Mouse (Mus musculus) lung, postnatal 36 days (tissue): ENCODE measurements around the gene Esyt3.

Source experiments
- DNase-seq: peaks from one replicate; pipeline ENCODE4 v3.0.0; 2022; ENCODE audit warnings: mixed read lengths

Gene Esyt3

DNA sequence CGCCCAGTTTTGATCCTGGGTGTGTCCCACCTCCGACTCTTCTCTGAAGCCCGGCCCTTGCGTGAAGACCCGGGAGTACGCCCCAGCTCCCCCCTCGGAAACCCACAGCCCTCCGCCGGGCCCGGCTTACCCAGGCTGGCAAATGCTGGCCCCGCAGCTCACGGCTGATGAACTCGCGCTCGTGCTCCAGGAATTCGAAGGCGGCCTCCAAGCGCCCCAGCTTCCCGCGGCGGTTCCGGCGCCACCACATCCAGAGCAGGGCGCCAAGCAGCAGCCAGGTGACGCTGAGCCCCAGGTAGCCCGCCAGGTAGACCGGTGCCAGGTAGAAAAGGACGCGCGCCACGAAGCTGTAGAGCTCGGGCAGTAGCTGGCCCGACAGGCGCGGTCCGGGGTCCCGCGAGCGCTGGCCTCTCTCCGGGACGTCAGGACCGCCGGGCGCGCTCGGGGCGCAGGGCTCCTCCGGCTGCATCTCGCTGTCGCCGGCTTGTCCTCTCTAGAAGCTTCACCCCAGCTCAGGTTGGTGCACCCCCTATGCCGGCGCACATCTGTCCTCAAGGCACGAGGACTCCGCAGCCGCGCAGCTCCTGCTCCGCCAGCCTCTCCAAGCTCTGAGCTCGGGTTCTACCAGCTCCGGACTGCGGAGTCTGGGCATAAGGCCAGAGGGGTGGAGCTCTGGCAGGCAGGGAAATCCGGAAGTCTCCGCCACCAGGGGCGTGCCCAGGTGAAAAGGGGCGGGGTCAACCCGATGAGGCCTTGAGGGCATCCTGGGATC is at the start of gene Esyt3:
Esyt3 (minus strand) TSS at position 637 of the 772 bp plus-strand sequence.
- peak; percentile 70 for DNase-seq

DNA sequence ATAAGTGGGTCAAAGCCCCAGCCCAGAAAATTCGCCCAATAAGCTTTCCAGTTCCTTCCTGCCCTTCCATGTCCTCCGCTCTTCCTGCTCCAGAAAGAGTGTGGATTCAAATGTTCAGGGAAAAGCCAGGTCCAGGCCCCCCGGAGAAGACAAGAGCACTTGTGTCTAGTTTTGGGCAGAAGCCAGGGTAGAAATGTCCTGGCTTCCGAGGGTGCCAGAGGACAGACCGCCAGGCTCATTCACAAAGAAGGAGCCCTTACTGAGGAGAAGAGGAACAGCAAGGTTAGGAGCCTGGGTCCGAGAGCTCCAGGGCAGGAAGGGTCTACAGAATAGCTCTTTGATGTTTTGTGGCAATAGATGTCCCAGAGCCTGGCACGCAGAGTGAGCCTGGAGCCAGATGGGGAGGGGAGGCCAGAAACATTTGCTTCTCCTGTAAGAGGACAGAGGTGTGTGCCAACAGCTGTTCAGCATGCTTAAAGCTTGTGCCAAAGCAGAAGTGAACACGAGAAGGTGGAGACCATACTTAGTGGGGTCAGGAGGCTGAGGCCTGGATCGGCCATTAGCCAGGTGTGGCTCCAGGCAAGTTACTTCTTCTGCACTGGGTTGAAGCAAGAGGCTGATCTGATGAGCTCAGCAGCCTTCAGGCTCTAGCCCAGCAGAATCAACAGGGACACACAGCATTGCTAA is 43.1 kb upstream of the Esyt3 start:
- DNase-seq: no peak

DNA sequence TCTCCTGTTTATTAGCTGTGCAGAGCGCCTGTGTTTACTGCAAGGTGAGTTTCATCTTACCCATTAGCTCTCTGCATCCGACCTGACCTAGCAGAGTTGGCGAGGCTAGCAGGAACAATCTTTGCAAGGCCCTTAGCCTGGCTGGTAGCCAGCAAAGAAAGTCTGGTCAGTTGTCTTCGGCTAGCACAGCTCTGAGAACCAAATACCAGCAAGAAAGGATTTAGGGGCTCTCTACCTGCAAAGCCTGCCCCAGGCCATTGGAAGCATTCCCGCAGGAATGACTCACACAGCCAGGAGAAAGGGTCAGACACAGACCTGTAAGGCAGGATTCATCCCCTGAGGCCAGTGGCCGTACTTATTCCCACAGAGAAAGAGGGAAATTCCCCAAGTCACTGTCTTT is 42.4 kb upstream of the Esyt3 start:
- no peak for DNase-seq

DNA sequence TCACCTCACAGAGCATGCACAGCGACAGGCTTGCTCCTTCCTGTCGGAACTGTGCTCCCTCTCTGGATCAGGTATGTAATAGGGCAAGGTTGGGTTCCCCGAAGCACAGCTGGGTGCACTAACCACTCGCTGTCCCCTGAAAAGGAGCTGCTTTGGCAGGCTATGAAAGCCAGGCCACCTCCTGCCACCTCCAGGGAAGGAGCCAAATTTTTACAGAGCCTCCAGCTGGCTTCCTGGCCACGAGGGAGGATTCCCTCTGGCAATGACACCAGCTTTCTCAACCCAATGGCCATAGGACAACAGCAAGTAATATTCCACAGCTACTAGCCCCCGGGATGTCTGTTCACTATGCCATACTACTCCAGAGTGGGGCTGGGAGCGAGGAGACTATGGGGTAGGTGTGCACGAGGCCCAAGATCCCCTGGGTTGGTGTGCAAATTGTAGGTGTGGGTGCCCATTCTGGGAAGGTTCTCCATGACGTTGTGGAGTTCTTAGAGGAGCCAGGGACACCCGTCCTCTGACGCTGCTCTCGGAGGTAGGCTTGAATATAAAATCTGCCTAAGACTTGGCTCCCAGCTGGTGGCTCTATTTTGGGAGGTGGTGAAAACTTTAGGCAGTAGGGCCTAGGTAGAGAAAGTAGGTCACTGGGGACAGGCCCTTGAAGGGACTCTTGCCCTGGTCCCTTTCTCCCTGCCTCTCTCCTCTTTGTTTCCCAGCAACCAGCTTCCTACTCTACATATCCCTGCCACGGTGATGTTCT is 38.9 kb upstream of the Esyt3 start:
- DNase-seq: no peak

DNA sequence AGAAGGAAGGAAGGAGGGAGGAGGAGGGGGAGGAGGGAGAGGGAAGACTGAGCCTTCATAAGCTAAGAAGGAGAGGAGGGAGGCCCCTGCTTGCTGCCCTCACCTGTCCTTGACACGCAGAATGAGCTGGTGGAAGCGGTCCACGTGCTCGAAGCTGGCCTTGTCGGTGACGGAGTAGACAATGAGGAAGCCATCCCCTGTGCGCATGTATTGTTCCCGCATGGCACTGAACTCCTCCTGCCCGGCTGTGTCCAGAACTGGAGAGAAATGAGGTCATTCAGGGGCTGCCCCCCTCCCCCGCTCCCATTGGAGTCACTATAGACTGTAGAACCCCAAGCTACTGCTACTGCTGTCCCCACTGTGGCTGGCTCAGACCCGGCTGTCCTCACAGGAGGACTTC is 36.0 kb upstream of the Esyt3 start:
- DNase-seq: no peak

DNA sequence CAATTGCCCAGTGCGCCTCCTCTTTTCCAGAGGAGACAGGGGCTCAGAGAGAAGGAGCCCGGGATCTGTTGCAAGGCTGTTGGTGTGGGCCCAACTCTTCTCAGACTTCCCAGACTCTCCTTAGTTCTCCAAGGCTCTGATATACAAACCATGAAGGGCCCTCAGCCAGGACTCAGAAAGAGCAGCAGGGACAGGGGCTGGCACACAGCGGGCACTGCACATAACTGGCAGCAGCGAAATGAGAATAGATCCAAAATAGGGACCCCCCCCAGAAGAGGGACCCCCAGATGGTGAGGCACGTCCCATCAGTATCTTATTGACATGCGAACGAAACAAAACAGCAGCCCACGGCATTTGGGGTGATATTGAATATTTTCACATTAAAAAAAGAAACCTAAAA is 34.8 kb upstream of the Esyt3 start:
- DNase-seq: no peak

DNA sequence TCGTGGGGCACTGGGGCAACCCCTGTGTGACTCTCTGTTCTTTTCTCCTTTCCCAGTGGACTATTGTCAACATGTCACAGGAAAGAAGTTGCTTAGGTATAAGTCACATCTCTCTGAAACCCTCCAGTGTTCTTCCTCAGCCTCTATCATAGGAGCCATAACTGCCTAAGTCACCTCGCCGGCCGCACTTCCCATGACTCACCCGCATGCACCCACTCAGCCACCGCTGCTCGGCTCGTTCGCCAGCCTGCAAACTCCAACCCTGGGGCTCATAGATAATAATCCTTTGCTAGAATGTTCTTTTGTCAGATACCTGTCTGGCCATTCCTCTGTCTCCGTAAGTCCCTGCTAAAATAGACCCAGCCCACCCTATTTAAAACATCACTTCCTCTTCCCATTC is 33.2 kb upstream of the Esyt3 start:
- no peak for DNase-seq

DNA sequence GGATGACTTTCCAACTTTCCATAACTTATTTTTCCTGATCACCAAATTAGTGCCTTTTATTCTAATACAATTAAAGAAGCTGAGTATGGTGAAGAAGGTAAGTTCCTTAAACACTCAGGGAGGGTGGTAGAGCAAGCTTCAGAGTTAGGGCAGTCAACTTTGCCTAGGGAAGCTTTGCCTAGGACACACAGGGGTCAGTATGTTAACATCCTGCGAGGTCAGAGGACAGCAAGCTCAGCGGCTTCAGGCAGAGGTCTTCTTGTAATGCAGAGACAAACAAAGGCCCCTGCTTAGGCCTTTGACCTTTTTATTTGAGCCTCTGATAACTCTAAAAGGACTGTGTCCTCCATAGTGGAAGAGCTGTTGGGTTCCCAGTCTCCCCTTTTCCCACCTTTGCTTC is 32.4 kb upstream of the Esyt3 start:
- no peak for DNase-seq

DNA sequence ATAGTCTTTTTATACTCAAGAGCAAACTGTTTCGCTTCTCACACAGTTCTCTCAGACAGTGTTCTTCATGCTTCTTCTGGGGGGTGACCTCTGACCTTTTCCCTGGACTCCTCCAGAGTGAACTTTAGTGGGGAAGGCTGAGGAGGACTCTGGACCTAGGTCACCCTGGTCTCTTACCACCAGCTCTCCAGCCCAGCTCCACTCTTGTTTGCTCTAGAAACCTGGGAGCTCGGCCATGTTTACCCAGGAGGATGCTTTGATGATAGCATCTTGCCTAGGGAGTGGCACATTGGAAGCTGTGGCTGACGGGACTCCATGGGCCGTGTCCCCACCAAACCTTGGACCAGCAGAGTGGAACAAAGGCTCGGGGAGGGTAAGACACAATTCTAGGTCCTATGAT is 31.8 kb upstream of the Esyt3 start:
- peak; percentile 39 for DNase-seq

DNA sequence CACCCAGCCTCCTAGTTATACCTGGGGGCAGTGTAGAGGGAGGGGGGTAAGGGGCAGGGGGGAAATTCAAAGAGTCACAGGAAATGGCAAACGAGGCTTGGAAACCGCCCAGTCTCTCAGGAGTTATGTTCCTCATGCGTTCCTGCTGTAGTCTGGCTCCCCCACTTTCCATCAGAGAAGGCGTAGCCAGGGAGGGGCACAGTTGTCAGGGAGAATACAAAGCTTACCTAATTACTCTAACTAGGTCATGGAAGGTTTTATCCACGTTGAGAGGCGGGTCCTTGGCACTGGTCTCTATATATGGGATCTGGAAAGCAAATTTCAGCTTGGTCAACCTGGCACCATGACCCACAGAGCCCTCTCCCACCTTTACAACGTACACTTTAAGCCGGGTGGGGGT is 31.1 kb upstream of the Esyt3 start:
- no peak for DNase-seq

DNA sequence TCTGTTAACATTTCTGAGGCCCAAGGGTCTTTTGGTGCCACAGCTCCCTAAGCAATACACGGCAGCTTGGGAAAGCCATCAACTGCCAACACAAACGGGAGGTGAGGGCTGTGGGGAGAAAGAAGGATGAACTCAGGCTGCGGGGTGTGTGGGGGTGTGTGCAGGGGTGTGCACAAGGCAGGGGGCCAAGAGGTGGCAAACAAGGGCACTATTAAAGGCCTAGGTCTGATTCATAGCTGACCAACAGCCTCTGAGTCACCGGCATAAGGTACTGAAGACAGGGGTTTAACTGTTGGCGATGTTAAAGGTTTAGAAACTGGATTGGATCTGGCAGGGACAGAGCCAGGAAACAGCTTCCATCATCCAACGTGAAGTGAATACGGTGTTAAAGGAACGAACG is 30.5 kb upstream of the Esyt3 start:
- DNase-seq: no peak

DNA sequence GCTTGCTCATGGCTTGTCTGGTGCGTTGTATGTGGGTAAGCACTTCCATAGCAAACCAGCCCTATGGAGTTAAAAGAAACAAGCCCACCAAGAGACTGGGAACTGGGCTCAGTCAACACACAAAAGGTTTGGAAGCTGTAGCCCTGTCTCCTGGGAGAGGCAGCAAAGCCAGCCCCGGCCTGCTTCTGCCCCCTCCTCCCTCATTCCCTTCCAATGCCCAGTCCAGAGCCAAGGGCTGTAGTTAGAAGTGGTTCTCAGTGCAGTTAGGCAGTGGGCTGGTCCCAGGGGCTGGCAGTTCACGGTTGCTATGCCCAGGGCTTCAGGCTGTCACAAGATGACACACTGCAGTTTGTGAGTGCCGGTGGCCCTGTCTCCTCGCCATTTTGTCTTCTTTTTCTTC is 29.7 kb upstream of the Esyt3 start:
- DNase-seq: no peak

DNA sequence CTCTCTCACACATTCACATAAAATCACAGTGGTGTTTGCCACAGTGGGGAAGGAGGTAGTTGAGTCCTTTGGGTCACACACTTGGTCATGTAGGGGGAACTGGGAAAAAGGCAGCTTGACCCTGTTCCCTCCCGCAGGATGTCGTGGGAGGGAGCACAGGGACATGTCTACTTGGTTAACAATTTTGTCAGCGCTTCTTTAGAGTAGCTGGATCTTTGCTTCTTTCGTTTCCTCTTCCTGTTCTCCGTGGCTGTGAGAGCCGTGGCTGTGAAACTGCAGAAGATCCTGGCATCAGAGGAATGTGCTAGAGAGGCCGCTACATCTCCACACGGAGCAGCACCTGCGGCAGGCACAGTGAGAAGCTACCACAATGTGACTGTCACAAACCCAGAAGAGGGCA is 24.2 kb upstream of the Esyt3 start:
- DNase-seq: no peak

DNA sequence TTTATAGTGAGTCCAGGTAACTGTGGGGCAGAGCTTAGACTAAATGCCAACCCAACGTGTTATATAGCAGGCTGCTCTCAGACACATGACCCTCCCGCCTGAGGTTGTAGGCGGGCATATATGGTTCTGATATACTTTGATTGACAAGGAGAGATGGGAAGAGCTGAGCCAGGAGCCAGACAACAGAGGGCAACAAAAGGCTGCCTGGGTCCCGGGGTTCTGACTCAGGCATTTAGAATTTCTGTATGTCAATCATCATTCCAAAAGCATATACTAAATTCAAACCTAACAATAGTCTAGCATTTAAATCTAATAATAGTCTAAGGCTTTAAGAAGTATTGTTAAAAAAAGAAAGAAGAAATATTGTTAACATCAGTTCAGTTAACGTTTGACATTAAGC is 20.8 kb upstream of the Esyt3 start:
- no peak for DNase-seq

DNA sequence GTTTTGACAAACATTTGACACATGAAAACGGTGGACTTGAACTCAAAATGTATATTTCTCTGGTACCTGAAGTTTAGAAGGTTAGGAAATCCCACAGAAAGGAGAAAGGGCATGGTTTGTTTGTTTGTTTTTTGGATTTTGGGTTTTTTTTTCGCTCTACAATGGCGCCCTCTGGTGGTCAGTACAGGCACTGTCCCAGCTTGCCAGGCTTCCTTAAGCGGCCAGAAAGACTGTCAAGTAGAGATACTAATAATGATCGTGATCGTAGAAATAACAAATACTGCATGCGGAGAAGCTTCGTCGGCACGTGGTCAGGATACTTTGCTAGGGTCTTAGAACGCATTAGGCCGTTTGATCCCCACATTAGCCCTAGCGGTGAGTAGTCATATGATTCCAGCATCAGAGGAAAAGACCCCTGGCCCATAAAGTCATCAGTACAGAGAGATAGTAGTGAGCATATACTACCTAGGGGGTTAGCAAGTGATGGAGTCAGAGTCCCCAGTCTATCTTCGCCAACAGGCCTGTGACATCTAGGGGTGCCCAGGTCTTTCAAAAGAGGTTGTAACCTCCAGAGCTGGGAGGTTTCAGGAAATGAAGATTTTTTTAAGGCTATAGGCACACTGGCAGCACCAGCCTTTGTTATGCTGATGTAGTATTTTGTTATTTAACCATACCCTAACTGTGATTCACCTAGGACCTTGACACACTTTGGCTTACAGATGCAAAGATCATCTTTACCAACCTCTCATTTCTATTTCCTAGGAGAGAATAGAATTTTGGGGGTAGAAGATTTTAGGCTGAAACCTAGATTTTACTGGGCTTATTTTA is 18.4 kb upstream of the Esyt3 start:
- DNase-seq: peak; percentile 66

DNA sequence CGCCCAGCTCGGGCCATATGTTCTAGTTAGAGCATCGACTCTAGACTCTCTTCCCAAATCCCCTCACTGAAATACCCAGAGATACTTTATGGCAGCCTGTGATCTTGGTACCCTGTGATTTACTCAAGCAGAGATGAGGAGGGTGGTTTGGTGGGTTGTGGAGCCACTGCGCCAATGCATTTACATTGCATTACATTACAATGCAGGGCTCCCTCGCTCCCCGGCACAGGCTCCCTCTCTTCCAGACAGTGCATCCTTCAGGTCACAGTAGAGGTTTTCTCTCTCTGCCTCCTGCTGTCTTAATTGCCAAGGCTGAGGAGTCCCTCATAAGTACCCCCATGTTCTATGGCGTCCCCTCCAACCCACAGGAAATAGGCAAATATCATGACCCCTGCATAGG is 10.1 kb upstream of the Esyt3 start:
- DNase-seq: no peak

DNA sequence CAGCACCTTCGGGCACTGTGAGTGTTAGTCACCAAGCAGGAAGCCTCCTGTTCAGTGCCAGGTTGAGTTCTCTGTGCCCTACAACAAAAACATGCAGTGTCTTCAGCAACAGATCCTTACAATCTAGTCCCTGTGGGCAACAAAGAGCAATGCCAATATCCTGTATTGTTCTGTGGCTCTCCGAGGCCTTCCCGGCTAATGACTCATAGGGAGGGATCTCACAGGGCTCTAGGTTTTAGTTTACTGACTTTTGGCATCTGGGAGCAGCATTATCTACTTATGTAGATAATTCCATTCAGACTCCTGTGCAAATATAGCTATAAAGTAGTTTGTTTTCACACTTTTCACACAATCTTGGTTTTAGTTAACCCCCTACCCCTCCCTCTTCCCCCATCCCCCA is 7.5 kb upstream of the Esyt3 start:
- no peak for DNase-seq

DNA sequence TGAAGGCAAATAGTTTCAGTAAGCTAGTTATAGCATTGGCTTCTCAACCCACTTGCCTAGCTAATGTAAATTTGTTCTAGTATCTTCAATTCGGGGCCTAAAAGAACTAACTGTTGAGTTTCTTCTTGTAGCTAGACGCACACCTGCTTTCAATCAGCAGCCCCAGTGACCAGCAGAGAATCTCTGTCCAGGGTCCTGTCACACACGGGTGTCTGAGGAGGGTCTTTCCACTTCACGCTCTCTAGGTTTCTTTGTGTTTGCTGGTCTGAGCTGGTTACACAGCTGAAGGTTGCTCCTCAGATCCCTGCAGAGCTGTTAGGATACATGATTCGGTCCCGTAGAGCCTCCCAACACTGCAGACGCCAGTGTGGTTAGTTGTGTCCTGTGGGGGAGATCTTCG is 4.7 kb upstream of the Esyt3 start:
- no peak for DNase-seq

DNA sequence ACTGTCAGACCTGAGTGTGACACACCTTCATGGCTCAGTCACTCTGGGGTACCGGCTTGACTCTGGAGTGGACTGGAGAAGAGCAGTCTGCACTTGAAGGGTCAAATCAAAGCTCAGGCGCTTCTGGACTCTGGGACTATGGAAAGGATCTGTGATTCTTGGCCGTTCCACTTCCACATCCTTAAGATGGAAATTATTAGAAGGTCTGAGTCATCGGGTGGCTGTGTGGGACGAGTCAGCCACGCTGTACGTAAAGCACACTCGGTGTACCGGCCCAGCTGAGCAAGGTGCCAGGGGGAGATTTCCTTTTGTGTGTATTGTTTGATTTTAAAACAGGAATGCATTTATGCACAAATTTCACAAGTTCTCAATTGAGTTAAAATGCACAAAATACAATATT is 3.6 kb upstream of the Esyt3 start:
- DNase-seq: no peak

DNA sequence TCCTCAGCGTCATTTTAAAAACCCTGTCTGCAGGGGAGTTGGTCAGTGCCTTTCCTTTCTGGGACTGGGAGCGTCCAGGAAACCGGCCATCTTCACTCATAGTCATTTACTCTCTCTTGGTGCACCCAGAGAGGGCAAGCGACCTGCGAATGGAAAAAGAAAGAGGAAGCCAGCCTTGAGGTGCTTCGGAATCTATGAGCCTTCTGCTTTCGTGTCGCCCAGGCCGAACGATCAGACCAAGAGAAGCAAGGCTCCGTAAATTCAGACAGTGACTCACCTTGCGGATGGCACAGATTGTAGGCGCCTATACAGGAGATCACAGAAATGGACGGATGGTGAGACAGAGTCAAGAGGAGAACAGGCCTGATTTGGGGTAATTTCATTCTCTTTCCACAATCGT is 655 bp upstream of the Esyt3 start:
- no peak for DNase-seq

DNA sequence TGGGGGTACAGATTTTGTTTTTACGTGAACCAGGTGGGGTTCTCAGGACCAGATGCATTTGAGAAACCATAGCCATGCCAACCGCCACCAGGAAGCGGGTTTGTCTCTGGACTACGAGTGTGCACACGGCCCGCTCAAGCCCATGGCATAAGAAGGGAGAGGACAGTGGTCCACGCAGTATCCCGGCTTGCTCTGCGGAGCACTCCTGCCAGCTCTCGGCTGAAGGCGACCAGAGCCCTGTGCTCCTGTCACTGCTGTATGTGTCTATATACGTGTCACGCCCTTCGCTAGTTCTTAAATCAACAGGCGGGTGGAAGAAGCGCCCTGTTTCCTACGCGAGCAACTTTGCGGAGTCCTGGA is 816 bp downstream of the Esyt3 start:
- no peak for DNase-seq

DNA sequence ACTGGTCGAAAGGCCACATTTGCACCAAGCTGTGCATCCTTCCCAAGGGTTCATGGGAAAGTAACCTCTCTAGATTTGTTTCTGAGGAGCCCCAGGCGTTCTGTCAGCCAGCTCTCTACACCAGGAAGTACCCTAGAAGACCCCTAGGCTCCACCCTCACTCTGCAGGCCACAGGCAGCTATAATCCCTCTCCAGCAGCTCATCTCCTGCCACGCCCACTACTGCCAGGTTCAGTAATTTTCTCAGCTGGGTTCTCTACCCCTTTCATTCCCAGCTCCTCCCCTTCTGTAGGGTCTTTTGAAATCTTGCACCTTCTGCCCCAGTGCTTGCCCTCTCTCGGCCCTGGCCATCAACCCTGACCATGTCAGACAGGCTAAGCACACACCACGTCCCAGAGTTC is 2.4 kb downstream of the Esyt3 start:
- no peak for DNase-seq

DNA sequence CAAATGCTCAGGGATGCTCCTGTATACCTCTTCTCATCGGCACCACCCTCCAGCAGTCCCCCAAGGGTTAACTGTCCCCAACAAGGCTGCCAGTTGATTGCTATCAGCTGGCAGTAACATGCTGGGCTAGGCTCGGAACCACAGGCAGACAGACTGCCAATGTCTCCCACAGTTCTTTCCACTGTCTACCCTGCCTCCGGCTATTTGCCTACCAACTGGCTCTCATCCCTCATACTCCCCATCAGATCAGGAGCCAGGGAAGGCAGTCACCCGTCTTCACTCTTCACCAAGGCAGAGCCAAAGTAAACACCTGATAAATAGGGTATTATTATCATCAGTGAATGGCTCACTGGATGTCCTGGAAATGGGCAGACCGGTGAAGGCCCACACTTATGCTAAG is 3.6 kb downstream of the Esyt3 start:
- DNase-seq: no peak
